Mouse (Mus musculus): ENCODE measurements around the gene Cdv3. TPM values are rescaled to one million over a fixed set of nuclear protein-coding genes. Genes with fewer than 3 reads are reported as not detected.

Gene Cdv3
- total RNA-seq, 2 experiments from 2014 or later: 111 to 137 TPM

Other genes starting within 250 kb of the Cdv3 start
- 10 to 100 TPM; 18.8 to 22.2 TPM for gene Srprb, start 163.7 kb downstream of the Cdv3 start, total RNA-seq (2021)
- 1 to 10 TPM; 6.2 to 7.6 TPM for gene Gm20425, start 135.5 kb downstream of the Cdv3 start, total RNA-seq (2021)
- 10 to 100 TPM; 29.4 to 36.3 TPM for gene Trf, start 135.4 kb downstream of the Cdv3 start, total RNA-seq (2021)
- gene 1300017J02Rik, start 60.8 kb downstream of the Cdv3 start, total RNA-seq (2021): under 1 TPM; 0.27 to 0.50 TPM
- gene Topbp1, start 60.6 kb downstream of the Cdv3 start, total RNA-seq (2021): 10 to 100 TPM; 26.8 to 26.9 TPM
- under 1 TPM; 0.35 to 0.48 TPM for gene Bfsp2, start 114.6 kb upstream of the Cdv3 start, total RNA-seq (2021)

All from heart, postnatal 10 days (tissue).